Mouse (Mus musculus) forebrain, embryonic 11.5 days (tissue): ENCODE measurements around the gene Tmbim1. TPM values are rescaled to one million over a fixed set of nuclear protein-coding genes. Genes with fewer than 3 reads are reported as not detected.
"Not testable (repeated sequence)": the region's sequence is repeated elsewhere in the genome, so short reads cannot be mapped to it uniquely, and the experiment has no call there.

Source experiments
- ATAC-seq: fragments of 200-750 bp; cut with Nextera tagmentation; replicated peaks from 2 replicates; pipeline ENCODE4 v1.8.0; 2017; ENCODE audit warnings: moderate TSS enrichment; ENCODE audit not compliant: low FRiP score
- DNase-seq: peaks from one replicate; pipeline ENCODE4 v3.0.0-alpha.2; 2017; ENCODE audit warnings: low spot score
- H3K27ac ChIP-seq: fragments of 300-500 bp; sonication (generic); 2 replicates; pipeline ENCODE4 v1.5.1; 2014; ENCODE audit warnings: low read depth, low read length
- H3K27me3 ChIP-seq: fragments of 300-500 bp; sonication (generic); 2 replicates; pipeline ENCODE4 v1.6.1; 2014; ENCODE audit warnings: mild to moderate bottlenecking, low read length, mixed read lengths; ENCODE audit not compliant: control insufficient read depth, insufficient read depth
- H3K36me3 ChIP-seq: fragments of 300-500 bp; sonication (generic); 2 replicates; pipeline ENCODE4 v1.6.1; 2014; ENCODE audit warnings: mild to moderate bottlenecking, low read length, moderate library complexity, mixed read lengths; ENCODE audit not compliant: control insufficient read depth, insufficient read depth
- H3K4me1 ChIP-seq: fragments of 300-500 bp; sonication (generic); replicated peaks from 2 replicates; pipeline ENCODE4 v1.6.1; 2014; ENCODE audit warnings: low read length, mixed read lengths; ENCODE audit not compliant: control insufficient read depth, insufficient read depth
- H3K4me2 ChIP-seq: fragments of 300-500 bp; sonication (generic); 2 replicates; pipeline ENCODE4 v1.6.1; 2014; ENCODE audit warnings: low read depth, mild to moderate bottlenecking, low read length, moderate library complexity, mixed read lengths; ENCODE audit not compliant: severe bottlenecking
- H3K4me3 ChIP-seq: fragments of 300-500 bp; sonication (generic); 2 replicates; pipeline ENCODE4 v1.5.1; 2014; ENCODE audit warnings: low read depth, low read length
- H3K9ac ChIP-seq: fragments of 300-500 bp; sonication (generic); 2 replicates; pipeline ENCODE4 v1.6.1; 2014; ENCODE audit warnings: low read length
- H3K9me3 ChIP-seq: fragments of 300-500 bp; sonication (generic); 2 replicates; pipeline ENCODE4 v1.6.1; 2016; ENCODE audit warnings: low read length, mixed read lengths; ENCODE audit not compliant: control insufficient read depth
- WGBS: fragments of 180-500 bp; shearing (Covaris S2); extraction: QIAGEN DNeasy Blood & Tissue Kit; methylation state at CpG from one replicate; pipeline ENCODE4 v1.1.7; 2014; 5-methylcytosine and 5-hydroxymethylcytosine counted together
- polyA plus RNA-seq: library from polyadenylated mRNA; unstranded; fragments of >200 nt; fragmentation: Nextera tagmentation; extraction: Ambion mirVana; gene quantifications from 2 replicates; pipeline ENCODE4 v1.2.1, GENCODE M21; 2014

Tmbim1 gene
- polyA plus RNA-seq, 1 experiment from 2014 or later, result 6.9 TPM

GRCm38 (mm10) chr1:74340992-74341391 lies 35.6 kb upstream of the Tmbim1 start:
- not testable (repeated sequence) for H3K27me3 ChIP-seq, H3K4me2 ChIP-seq, DNase-seq, ATAC-seq, H3K27ac ChIP-seq, H3K9me3 ChIP-seq, H3K36me3 ChIP-seq, H3K9ac ChIP-seq, H3K4me3 ChIP-seq, H3K4me1 ChIP-seq
- WGBS, result 90% methylated on average over 4 of the region's 4 CpGs

- Histone ChIP-seq H3K27ac (no peak overlapping the region), H3K9me3 (no peaks in the 10 kb centered on the region), H3K9ac (no peak overlapping the region), H3K4me3 (no peak overlapping the region), H3K27me3 (no peaks in the 10 kb centered on the region), H3K36me3 (no peaks in the 10 kb centered on the region), H3K4me2 (no peak overlapping the region), H3K4me1 (no peaks in the 10 kb centered on the region)
- ATAC-seq (no peak), DNase-seq (no peak)
- WGBS, result 99% methylated on average over 6 of the region's 6 CpGs
These were observed 34.9 kb upstream of the Tmbim1 start for GRCm38 (mm10) chr1:74340361-74340764.

- Histone ChIP-seq H3K36me3 (no peaks in the 10 kb centered on the region), H3K9ac (no peak overlapping the region), H3K4me2 (no peak overlapping the region), H3K9me3 (no peaks in the 10 kb centered on the region), H3K4me1 (no peaks in the 10 kb centered on the region), H3K27ac (no peak overlapping the region), H3K4me3 (no peak overlapping the region), H3K27me3 (no peaks in the 10 kb centered on the region)
- 85% methylated on average over 9 of the region's 9 CpGs for WGBS
- no peak for ATAC-seq
- no peak for DNase-seq
These were observed 34.5 kb upstream of the Tmbim1 start for GRCm38 (mm10) chr1:74339917-74340316.

- Histone ChIP-seq H3K27ac (no peak overlapping the region), H3K4me2 (no peak overlapping the region), H3K9me3 (no peaks in the 10 kb centered on the region), H3K27me3 (no peaks in the 10 kb centered on the region), H3K36me3 (no peaks in the 10 kb centered on the region), H3K9ac (no peak overlapping the region), H3K4me1 (no peaks in the 10 kb centered on the region), H3K4me3 (no peak overlapping the region)
- DNase-seq (no peak), ATAC-seq (no peak)
- whole genome bisulfite sequencing, result 83% methylated on average over 4 of the region's 4 CpGs
These were observed 33.2 kb upstream of the Tmbim1 start for GRCm38 (mm10) chr1:74338626-74339025.

GRCm38 (mm10) chr1:74338013-74338412 lies 32.6 kb upstream of the Tmbim1 start:
- Histone ChIP-seq H3K9ac (no peak overlapping the region), H3K4me3 (no peak overlapping the region), H3K9me3 (no peaks in the 10 kb centered on the region), H3K4me1 (peaks cover 5% of the 10 kb centered on the region), H3K4me2 (no peak overlapping the region), H3K27ac (no peak overlapping the region), H3K27me3 (no peaks in the 10 kb centered on the region), H3K36me3 (no peaks in the 10 kb centered on the region)
- no peak for DNase-seq
- no peak for ATAC-seq
- WGBS, result 95% methylated on average over 5 of the region's 5 CpGs

GRCm38 (mm10) chr1:74337241-74337771 lies 31.9 kb upstream of the Tmbim1 start:
- ATAC-seq, result no peak
- WGBS, result 91% methylated on average over 3 of the region's 3 CpGs
- DNase-seq, result no peak
- peaks cover 6% of the 10 kb centered on the region for H3K4me1 ChIP-seq
- H3K9ac ChIP-seq, result no peak overlapping the region
- H3K4me3 ChIP-seq, result no peak overlapping the region
- H3K36me3 ChIP-seq, result no peaks in the 10 kb centered on the region
- H3K27ac ChIP-seq, result no peak overlapping the region
- H3K9me3 ChIP-seq, result no peaks in the 10 kb centered on the region
- H3K27me3 ChIP-seq, result no peaks in the 10 kb centered on the region
- no peak overlapping the region for H3K4me2 ChIP-seq

GRCm38 (mm10) chr1:74335436-74336170 lies 30.2 kb upstream of the Tmbim1 start:
- no peak overlapping the region for H3K27ac ChIP-seq
- H3K4me3 ChIP-seq, result no peak overlapping the region
- WGBS, result 80% methylated on average over 6 of the region's 6 CpGs
- H3K36me3 ChIP-seq, result no peaks in the 10 kb centered on the region
- no peaks in the 10 kb centered on the region for H3K27me3 ChIP-seq
- H3K9me3 ChIP-seq, result no peaks in the 10 kb centered on the region
- peaks cover 6% of the 10 kb centered on the region for H3K4me1 ChIP-seq
- ATAC-seq (no peak), DNase-seq (no peak)
- no peak overlapping the region for H3K9ac ChIP-seq
- no peak overlapping the region for H3K4me2 ChIP-seq

- peaks cover 6% of the 10 kb centered on the region for H3K4me1 ChIP-seq
These were observed 29.6 kb upstream of the Tmbim1 start for GRCm38 (mm10) chr1:74335033-74335432.

GRCm38 (mm10) chr1:74334607-74335006 lies 29.2 kb upstream of the Tmbim1 start:
- WGBS, result 86% methylated on average over 3 of the region's 3 CpGs

More at GRCm38 (mm10) chr1:74335033-74335432, 29.6 kb upstream of the Tmbim1 start:
- DNase-seq, result no peak
- ATAC-seq, result no peak
- Histone ChIP-seq H3K36me3 (no peaks in the 10 kb centered on the region), H3K27ac (no peak overlapping the region), H3K27me3 (no peaks in the 10 kb centered on the region), H3K9ac (no peak overlapping the region), H3K4me3 (no peak overlapping the region), H3K4me2 (no peak overlapping the region), H3K9me3 (no peaks in the 10 kb centered on the region)
- WGBS, result 66% methylated on average over 4 of the region's 4 CpGs

More at GRCm38 (mm10) chr1:74334607-74335006, 29.2 kb upstream of the Tmbim1 start:
- no peaks in the 10 kb centered on the region for H3K36me3 ChIP-seq
- ATAC-seq (no peak), DNase-seq (no peak)
- H3K4me2 ChIP-seq, result no peak overlapping the region
- no peak overlapping the region for H3K27ac ChIP-seq
- peaks cover 6% of the 10 kb centered on the region for H3K4me1 ChIP-seq
- no peak overlapping the region for H3K4me3 ChIP-seq
- H3K9me3 ChIP-seq, result no peaks in the 10 kb centered on the region
- no peaks in the 10 kb centered on the region for H3K27me3 ChIP-seq
- H3K9ac ChIP-seq, result no peak overlapping the region
